Comparison of ENCODE assay signal across 21 mouse cellular contexts in the genomic region with DNA sequence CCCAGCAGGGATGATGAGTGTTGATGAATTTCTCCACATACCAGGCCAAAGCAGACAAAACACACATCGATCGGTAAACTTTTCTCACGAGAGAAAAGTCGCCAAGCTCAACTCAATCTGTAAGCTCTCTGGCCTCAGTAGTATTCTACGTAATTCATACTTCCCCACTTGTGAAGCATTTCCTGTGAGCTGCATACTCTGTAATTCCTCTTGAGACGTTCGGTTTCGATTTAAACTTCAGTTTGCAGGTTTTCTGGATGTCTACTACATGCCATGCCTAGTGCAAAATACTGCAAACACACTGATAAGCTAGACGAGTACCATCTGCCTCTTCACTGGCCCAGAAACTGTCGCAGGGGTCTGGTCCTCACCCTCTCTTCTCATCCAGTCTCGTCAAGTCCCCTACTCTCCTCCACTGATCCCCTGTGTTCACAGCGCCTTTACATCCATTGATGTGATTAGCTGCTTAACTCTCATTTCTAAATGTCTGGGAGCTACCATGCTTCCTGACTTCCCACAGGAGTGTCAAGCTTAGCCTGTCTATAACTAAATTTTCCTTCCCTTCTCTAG. TPM values are rescaled to one million over a fixed set of nuclear protein-coding genes. Genes with fewer than 3 reads are reported as not detected.
DNase-seq lines count a peak whose midpoint lies in the region; ATAC-seq lines count a peak whose summit lies in the region.
"Had no signal": no experiment of that assay in that cellular context is flagged by ENCODE, and none has a peak within 500 bp of the region (broad histone marks: within the 10 kb centered on the region; RNA-seq: fewer than 3 reads in every experiment).

No protein-coding gene starts in this region.

- WGBS in liver, embryonic 12.5 days (ENCODE audit: insufficient replicate concordance), result 62% methylated on average over 12 of the region's 12 CpGs
- 23% methylated on average over 12 of the region's 12 CpGs for WGBS in macrophage (ENCODE audit: missing documents)

- peak; percentile 62 for DNase-seq in CD4-positive, CD25-positive, alpha-beta regulatory T cell, adult 2 months (ENCODE audit: low read depth, low spot score)
- DNase-seq in liver, result no peak
- no peak for DNase-seq in cerebellum, adult 9-10 months
- DNase-seq: adrenal gland, postnatal 10 days; forebrain, postnatal 0 days; gastrocnemius, postnatal 14 days; kidney, postnatal 10 days; lung, adult 18-20 months; right cerebral cortex, postnatal 14 days; thymus, postnatal 4 days had no signal

- no peak for ATAC-seq in CD4-positive, CD25-positive, alpha-beta regulatory T cell, adult 4 months
- no peak for ATAC-seq in liver, embryonic 12.5 days
- ATAC-seq in megakaryocyte progenitor cell, adult 5-6 weeks (replicated peaks; ENCODE audit: poor library complexity), result no peak
- ATAC-seq: forebrain, postnatal 0 days; intestine, embryonic 16.5 days; midbrain, embryonic 15.5 days had no signal

- H3K4me2 ChIP-seq in liver, embryonic 12.5 days, result no peak overlapping the region
- H3K4me2 ChIP-seq: embryonic facial prominence, embryonic 12.5 days; heart, embryonic 12.5 days; hindbrain, embryonic 12.5 days; midbrain, embryonic 15.5 days; stomach, embryonic 15.5 days had no signal

- H3K9me3 ChIP-seq in liver, embryonic 12.5 days (replicated peaks), result no peaks in the 10 kb centered on the region
- H3K9me3 ChIP-seq: embryonic facial prominence, embryonic 12.5 days; heart, embryonic 12.5 days; hindbrain, embryonic 12.5 days; midbrain, embryonic 15.5 days; stomach, embryonic 15.5 days had no signal

- H3K4me3 ChIP-seq in liver, embryonic 12.5 days, result no peak overlapping the region
- no peak overlapping the region for H3K4me3 ChIP-seq in brown adipose tissue, adult 24 weeks (ENCODE audit: insufficient read depth, low read depth, low read length)
- H3K4me3 ChIP-seq in macrophage (ENCODE audit: inconsistent target), result no peak overlapping the region
- H3K4me3 ChIP-seq: embryonic facial prominence, embryonic 12.5 days; heart, embryonic 12.5 days; hindbrain, embryonic 12.5 days; midbrain, embryonic 15.5 days; stomach, embryonic 15.5 days had no signal

- peaks cover 11% of the 10 kb centered on the region for H3K36me3 ChIP-seq in liver, embryonic 12.5 days
- no peaks in the 10 kb centered on the region for H3K36me3 ChIP-seq in macrophage (ENCODE audit: inconsistent target)
- H3K36me3 ChIP-seq: embryonic facial prominence, embryonic 12.5 days; heart, embryonic 12.5 days; hindbrain, embryonic 12.5 days; midbrain, embryonic 15.5 days; stomach, embryonic 15.5 days had no signal

- peaks cover 60% of the 10 kb centered on the region for H3K4me1 ChIP-seq in liver, embryonic 12.5 days
- H3K4me1 ChIP-seq in brown adipose tissue, adult 24 weeks (ENCODE audit: control insufficient read depth, insufficient read depth, insufficient read length, low read length), result peaks cover 7% of the 10 kb centered on the region; the same call in 1 of the 2 replicates

- no peaks in the 10 kb centered on the region for H3K27me3 ChIP-seq in liver, embryonic 12.5 days (replicated peaks)
- H3K27me3 ChIP-seq: embryonic facial prominence, embryonic 12.5 days; heart, embryonic 12.5 days; hindbrain, embryonic 12.5 days; midbrain, embryonic 15.5 days; stomach, embryonic 15.5 days had no signal

- no peak overlapping the region for H3K9ac ChIP-seq in liver, embryonic 12.5 days
- H3K9ac ChIP-seq: embryonic facial prominence, embryonic 12.5 days; forebrain, postnatal 0 days; heart, embryonic 12.5 days; hindbrain, embryonic 12.5 days; midbrain, embryonic 15.5 days; stomach, embryonic 15.5 days had no signal

- H3K27ac ChIP-seq in liver, embryonic 12.5 days, result peak overlapping the region; percentile 27; the same call in 1 of the 2 replicates
- peak overlapping the region; percentile 28 for H3K27ac ChIP-seq in brown adipose tissue, adult 24 weeks (replicated peaks; ENCODE audit: low read depth, low read length)
- peak overlapping the region; percentile 88 for H3K27ac ChIP-seq in macrophage
- H3K27ac ChIP-seq: hindbrain, embryonic 12.5 days; midbrain, embryonic 15.5 days had no signal

- H3K79me2 ChIP-seq in macrophage (ENCODE audit: inconsistent target), result peaks cover 20% of the 10 kb centered on the region

RNA-seq across cellular contexts. Expression of a gene that starts 2.2 kb away (rescaled TPM):
- 100 to 1,000 TPM; 222 to 330 TPM for polyA plus RNA-seq in CD4-positive, CD25-positive, alpha-beta regulatory T cell, adult 4 months (2017; shearing (Covaris generic))
- 162 and 163 TPM in 2 replicates for polyA plus RNA-seq in liver, embryonic 12.5 days (2016; fragmentation: Nextera tagmentation; extraction: Ambion mirVana)
- 65.6 and 120 TPM in 2 replicates for polyA plus RNA-seq in brown adipose tissue, adult 24 weeks (2012; ENCODE audit: insufficient read depth, insufficient read length, missing spikeins)
- 1,000 to 10,000 TPM in 11 of 26 experiments, 100 to 1,000 TPM in 15; 773 to 1,275 (median 979) TPM for total RNA-seq in macrophage (2018; cell fraction: chromatin; rRNA removed)
- 100 to 1,000 TPM in 24 of 26 experiments, 10 to 100 TPM in 2; 90.2 to 183 (median 118) TPM for total RNA-seq in macrophage (2018; cell fraction: cytosol; rRNA removed)
- total RNA-seq in macrophage (2018; cell fraction: nucleus; rRNA removed), result 100 to 1,000 TPM; 424 to 709 (median 586) TPM
- 109 to 345 TPM (median 123 TPM) in 3 replicates for polyA plus RNA-seq in macrophage (2018)
- total RNA-seq in megakaryocyte progenitor cell, adult 5-6 weeks (2015), result 172 and 184 TPM in 2 replicates
- total RNA-seq in megakaryocyte progenitor cell, adult 5-6 weeks (2017), result 286 and 377 TPM in 2 replicates

RNA-seq across cellular contexts. Expression of a gene that starts 41.5 kb away (rescaled TPM):
- 1 to 10 TPM in 1 of 2 experiments, under 1 TPM in 1; 0.56 to 1.2 TPM for polyA plus RNA-seq in CD4-positive, CD25-positive, alpha-beta regulatory T cell, adult 4 months (2017; shearing (Covaris generic))
- polyA plus RNA-seq in liver, embryonic 12.5 days (2016; fragmentation: Nextera tagmentation; extraction: Ambion mirVana), result 1.3 and 1.6 TPM in 2 replicates
- polyA plus RNA-seq in brown adipose tissue, adult 24 weeks (2012; ENCODE audit: insufficient read depth, insufficient read length, missing spikeins), result 2.1 and 3.5 TPM in 2 replicates
- total RNA-seq in macrophage (2018; cell fraction: chromatin; rRNA removed), result 10 to 100 TPM in 13 of 26 experiments, 1 to 10 TPM in 13; 1.8 to 56.2 (median 10.6) TPM
- 1 to 10 TPM in 19 of 26 experiments, under 1 TPM in 7; 0.39 to 5.8 (median 1.6) TPM for total RNA-seq in macrophage (2018; cell fraction: cytosol; rRNA removed)
- total RNA-seq in macrophage (2018; cell fraction: nucleus; rRNA removed), result 10 to 100 TPM in 7 of 26 experiments, 1 to 10 TPM in 16, under 1 TPM in 3; 0.49 to 20.7 (median 6.4) TPM
- polyA plus RNA-seq in macrophage (2018), result 0.38 to 0.59 TPM (median 0.58 TPM) in 3 replicates
- total RNA-seq in megakaryocyte progenitor cell, adult 5-6 weeks (2015), result 0.07 and 0.91 TPM in 2 replicates
- total RNA-seq in megakaryocyte progenitor cell, adult 5-6 weeks (2017), result 0.14 TPM in 1 of 2 replicates, not detected in the other

RNA-seq across cellular contexts. Expression of a gene that starts 51.4 kb away (rescaled TPM):
- polyA plus RNA-seq in CD4-positive, CD25-positive, alpha-beta regulatory T cell, adult 4 months (2017; shearing (Covaris generic)), result 1 to 10 TPM; 2.0 to 6.3 TPM
- polyA plus RNA-seq in liver, embryonic 12.5 days (2016; fragmentation: Nextera tagmentation; extraction: Ambion mirVana), result 20.9 and 23.3 TPM in 2 replicates
- polyA plus RNA-seq in brown adipose tissue, adult 24 weeks (2012; ENCODE audit: insufficient read depth, insufficient read length, missing spikeins), result 27.0 and 28.4 TPM in 2 replicates
- 100 to 1,000 TPM in 25 of 26 experiments, 10 to 100 TPM in 1; 97.4 to 591 (median 259) TPM for total RNA-seq in macrophage (2018; cell fraction: chromatin; rRNA removed)
- total RNA-seq in macrophage (2018; cell fraction: cytosol; rRNA removed), result 100 to 1,000 TPM; 123 to 196 (median 163) TPM
- total RNA-seq in macrophage (2018; cell fraction: nucleus; rRNA removed), result 100 to 1,000 TPM; 107 to 224 (median 158) TPM
- polyA plus RNA-seq in macrophage (2018), result 105 to 157 TPM (median 139 TPM) in 3 replicates
- 18.8 and 21.1 TPM in 2 replicates for total RNA-seq in megakaryocyte progenitor cell, adult 5-6 weeks (2015)
- total RNA-seq in megakaryocyte progenitor cell, adult 5-6 weeks (2017), result 35.8 and 39.6 TPM in 2 replicates

RNA-seq across cellular contexts. Expression of a gene that starts 57.2 kb away (rescaled TPM):
- 10 to 100 TPM; 10.5 to 12.7 TPM for polyA plus RNA-seq in CD4-positive, CD25-positive, alpha-beta regulatory T cell, adult 4 months (2017; shearing (Covaris generic))
- polyA plus RNA-seq in liver, embryonic 12.5 days (2016; fragmentation: Nextera tagmentation; extraction: Ambion mirVana), result 19.3 and 19.5 TPM in 2 replicates
- polyA plus RNA-seq in brown adipose tissue, adult 24 weeks (2012; ENCODE audit: insufficient read depth, insufficient read length, missing spikeins), result 8.6 and 13.5 TPM in 2 replicates
- 10 to 100 TPM in 22 of 26 experiments, 1 to 10 TPM in 4; 5.5 to 52.5 (median 24.9) TPM for total RNA-seq in macrophage (2018; cell fraction: chromatin; rRNA removed)
- total RNA-seq in macrophage (2018; cell fraction: cytosol; rRNA removed), result 10 to 100 TPM in 25 of 26 experiments, 1 to 10 TPM in 1; 9.7 to 59.7 (median 31.6) TPM
- 10 to 100 TPM; 10.2 to 90.6 (median 43.6) TPM for total RNA-seq in macrophage (2018; cell fraction: nucleus; rRNA removed)
- polyA plus RNA-seq in macrophage (2018), result 4.4 to 20.0 TPM (median 6.2 TPM) in 3 replicates
- total RNA-seq in megakaryocyte progenitor cell, adult 5-6 weeks (2015), result 0.12 and 0.94 TPM in 2 replicates
- 1.7 TPM in 1 of 2 replicates, not detected in the other for total RNA-seq in megakaryocyte progenitor cell, adult 5-6 weeks (2017)

RNA-seq across cellular contexts. Expression of a gene that starts 57.4 kb away (rescaled TPM):
- 100 to 1,000 TPM in 1 of 2 experiments, 10 to 100 TPM in 1; 64.4 to 121 TPM for polyA plus RNA-seq in CD4-positive, CD25-positive, alpha-beta regulatory T cell, adult 4 months (2017; shearing (Covaris generic))
- polyA plus RNA-seq in liver, embryonic 12.5 days (2016; fragmentation: Nextera tagmentation; extraction: Ambion mirVana), result 43.7 and 44.0 TPM in 2 replicates
- polyA plus RNA-seq in brown adipose tissue, adult 24 weeks (2012; ENCODE audit: insufficient read depth, insufficient read length, missing spikeins), result 73.3 and 97.6 TPM in 2 replicates
- 10 to 100 TPM; 34.4 to 67.3 (median 48.2) TPM for total RNA-seq in macrophage (2018; cell fraction: chromatin; rRNA removed)
- total RNA-seq in macrophage (2018; cell fraction: cytosol; rRNA removed), result 100 to 1,000 TPM in 8 of 26 experiments, 10 to 100 TPM in 18; 77.1 to 117 (median 93.5) TPM
- total RNA-seq in macrophage (2018; cell fraction: nucleus; rRNA removed), result 10 to 100 TPM; 48.1 to 87.5 (median 60.6) TPM
- 93.4 to 103 TPM (median 95.6 TPM) in 3 replicates for polyA plus RNA-seq in macrophage (2018)
- total RNA-seq in megakaryocyte progenitor cell, adult 5-6 weeks (2015), result 33.5 and 38.5 TPM in 2 replicates
- 54.6 and 61.8 TPM in 2 replicates for total RNA-seq in megakaryocyte progenitor cell, adult 5-6 weeks (2017)

Comparison
In these comparisons a context has a peak if more than half of its experiments do, and no peak if none do; other contexts are left out.
1. H3K27ac ChIP-seq: peak in every context shown above with its lines; median percentile 88 in macrophage; 28 in brown adipose tissue, adult 24 weeks; 27 in liver, embryonic 12.5 days.